Mouse (Mus musculus) C2C12 (cell line): ENCODE measurements around the gene Atm.

Source experiments
- CTCF ChIP-seq: IDR thresholded peaks from one replicate; pipeline ENCODE4 v1.5.1; 2011; ENCODE audit not compliant: control insufficient read depth, insufficient read depth, insufficient read length
- MYOD1 ChIP-seq: IDR thresholded peaks from one replicate; pipeline ENCODE4 v1.6.1; 2011; ENCODE audit warnings: low read depth; ENCODE audit not compliant: control insufficient read depth, insufficient read length

DNA sequence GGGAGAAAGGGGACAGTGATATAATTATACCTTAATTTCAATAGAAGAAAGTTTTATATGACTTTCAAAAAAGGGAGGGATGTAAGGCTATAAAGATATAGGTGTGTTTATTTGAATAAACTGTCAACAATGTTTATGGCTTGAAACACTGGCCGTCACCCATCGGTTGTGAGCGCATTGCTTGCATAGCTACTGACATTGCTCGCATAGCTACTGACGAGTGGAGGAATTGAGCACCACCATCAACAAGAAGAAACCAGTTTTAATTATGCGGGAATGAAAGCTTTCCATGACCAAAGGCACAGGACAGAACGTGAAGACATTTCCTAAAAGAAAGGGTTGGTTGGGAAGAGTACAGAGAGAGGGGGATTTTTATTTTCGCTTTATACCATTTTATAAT lies 135.4 kb downstream of the Atm start:
- TF ChIP-seq MYOD1 (no peak), CTCF (no peak)
